Mouse (Mus musculus) layer of hippocampus, adult 8-10 months (tissue): Measurements from ENCODE around the gene Cyp4b1. TPM values are rescaled to one million over a fixed set of nuclear protein-coding genes. Genes with fewer than 3 reads are reported as not detected.
"Not testable (repeated sequence)": the region's sequence is repeated elsewhere in the genome, so short reads cannot be mapped to it uniquely, and the experiment has no call there.

Experiments
- DNase-seq, 2 experiments: peaks; one replicate each; pipeline ENCODE4 v3.0.0; 2022; ENCODE audit warnings: low spot score in 2 of 2
- total RNA-seq, 4 experiments: library from RNA; stranded (reverse); gene quantifications; 2 replicates each; pipeline ENCODE4 v1.2.4; 2022

Cyp4b1 gene
- total RNA-seq: 1 to 10 TPM in 1 of 4 experiments, under 1 TPM in 3; 0.52 to 2.1 (median 0.76) TPM

DNA sequence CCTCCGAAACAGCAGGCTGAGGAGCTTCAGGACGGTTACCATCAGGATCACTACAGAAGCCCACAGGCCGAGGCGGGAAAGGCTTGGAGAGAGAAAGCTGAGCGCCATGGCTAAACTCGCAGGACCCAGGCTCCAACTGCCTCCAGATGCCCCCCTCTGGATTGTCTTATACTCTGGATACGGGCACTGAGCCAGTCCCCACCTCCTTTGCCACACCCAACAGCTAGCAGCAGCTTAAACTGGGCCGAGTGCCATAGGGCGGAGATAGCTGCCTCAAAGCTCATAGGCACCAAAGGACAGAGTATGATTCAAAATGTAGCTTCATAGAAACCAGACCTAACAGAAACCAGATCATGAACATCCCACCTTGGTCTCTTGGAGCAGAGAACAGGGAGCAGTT, at the start of gene Cyp4b1:
Cyp4b1 (minus strand) TSS at position 144 of the 400 bp plus-strand sequence.
- no peak for DNase-seq

DNA sequence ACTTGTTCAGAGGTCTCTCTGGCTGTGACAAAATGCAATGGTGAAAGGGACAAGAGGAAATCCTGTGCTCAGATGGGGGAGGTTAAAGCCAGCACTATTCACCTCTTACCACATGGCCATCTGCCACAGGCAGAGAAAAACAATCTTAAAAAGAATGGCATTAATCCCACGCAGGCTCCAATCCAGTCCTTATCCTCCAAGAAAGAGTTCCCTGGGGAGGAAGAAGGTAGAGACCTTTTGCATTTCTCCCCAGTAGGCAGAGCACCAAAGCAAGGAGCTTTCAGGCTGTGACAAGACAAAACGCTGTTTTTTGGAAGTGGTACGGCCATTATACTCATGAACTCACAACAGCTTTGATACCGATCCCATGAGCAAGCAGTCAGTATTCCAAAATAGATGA, 38.8 kb upstream of the Cyp4b1 start:
- no peak for DNase-seq

DNA sequence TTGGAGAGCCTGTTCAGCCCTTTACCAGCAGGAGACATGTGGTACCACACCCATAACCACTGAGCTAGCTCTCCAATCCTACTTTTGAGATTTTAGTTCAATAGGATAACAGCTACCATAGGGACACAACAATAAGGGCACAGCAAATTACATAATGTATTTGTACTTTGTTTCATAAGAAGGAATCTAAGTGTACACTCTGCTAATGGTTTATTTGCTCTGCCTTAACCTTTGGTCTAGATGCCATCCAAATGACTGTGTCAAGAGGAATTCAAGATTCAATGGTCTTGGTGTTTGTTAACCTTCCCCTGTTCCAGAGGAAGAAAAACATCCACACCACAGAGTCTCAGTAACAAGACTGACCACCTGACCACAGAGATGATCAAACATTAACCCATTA, 11.7 kb upstream of the Cyp4b1 start:
- DNase-seq: no peak

DNA sequence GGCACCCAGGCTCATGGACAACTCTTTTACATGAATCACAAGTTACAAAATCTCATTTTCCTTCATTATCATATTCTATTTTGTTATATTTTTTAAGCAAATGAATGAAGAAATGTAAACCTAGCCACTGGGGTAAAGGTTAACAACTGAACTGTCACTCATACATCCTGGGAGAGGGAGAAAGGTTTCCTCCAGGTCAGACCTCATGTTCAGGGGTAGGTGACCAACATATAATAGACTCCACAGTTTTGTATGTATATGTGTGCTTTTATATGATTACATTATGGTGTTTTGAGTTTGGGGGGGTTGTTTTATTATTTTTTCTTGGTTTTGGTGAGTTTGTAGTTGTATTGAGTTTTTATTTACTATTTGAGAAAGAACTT, 10.3 kb upstream of the Cyp4b1 start:
- no peak for DNase-seq

DNA sequence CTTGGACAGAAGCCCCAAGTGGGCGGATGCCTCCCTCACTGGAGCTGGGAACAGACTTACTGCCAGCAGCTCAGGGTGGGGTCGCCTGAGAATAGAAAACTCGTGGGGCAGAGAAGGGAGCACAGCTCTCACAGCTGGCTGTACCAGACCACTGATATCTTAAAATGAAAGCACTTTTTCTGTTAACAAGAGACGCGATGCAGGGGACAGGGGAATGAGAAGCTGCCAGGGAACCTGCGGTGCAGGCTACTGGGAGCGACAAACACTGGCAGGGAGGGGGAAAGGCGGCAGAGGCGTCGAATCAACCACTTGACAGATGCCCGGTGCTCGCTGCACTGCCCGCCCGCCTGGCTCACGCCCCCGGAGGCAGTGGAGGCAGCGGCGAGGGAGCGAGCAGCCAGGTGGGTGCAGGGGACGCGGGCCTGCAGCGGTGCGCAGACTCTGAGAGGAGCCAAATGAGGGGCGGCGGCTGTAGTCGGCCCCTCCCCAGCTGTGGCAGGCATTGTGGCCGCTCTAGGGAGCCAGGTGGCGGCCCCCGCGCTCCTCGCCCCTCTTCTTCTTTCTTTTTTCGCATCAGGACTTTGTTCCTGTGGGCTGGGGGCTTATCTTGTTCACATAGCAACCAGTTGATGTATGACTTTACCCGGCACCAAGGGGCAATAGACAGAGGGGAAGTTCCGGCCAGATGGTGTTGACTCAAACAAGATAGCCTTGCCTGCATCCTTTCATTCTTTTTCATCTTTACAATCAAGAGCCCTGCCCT, 9.8 kb upstream of the Cyp4b1 start:
- DNase-seq: peak in 1 of 2 experiments; percentile 6

DNA sequence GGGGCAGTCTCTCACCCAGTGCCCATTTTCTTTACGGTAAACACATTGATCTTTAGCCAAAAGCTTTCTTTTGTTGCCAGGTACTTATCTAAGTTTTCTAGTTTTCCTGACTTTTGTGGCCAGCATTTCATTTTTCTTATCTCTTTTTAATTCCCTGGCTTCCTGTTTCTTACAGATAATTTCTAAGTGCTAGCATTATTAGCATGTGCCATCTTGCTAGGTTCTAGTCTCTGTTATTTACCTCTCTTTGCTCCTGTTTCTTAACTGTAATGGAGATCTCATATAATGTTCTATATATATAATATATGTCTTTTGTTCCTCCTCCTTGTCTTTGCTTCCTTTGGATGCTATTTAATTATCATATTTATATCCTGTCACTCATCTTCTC, 9.0 kb upstream of the Cyp4b1 start:
- not testable (repeated sequence) for DNase-seq

DNA sequence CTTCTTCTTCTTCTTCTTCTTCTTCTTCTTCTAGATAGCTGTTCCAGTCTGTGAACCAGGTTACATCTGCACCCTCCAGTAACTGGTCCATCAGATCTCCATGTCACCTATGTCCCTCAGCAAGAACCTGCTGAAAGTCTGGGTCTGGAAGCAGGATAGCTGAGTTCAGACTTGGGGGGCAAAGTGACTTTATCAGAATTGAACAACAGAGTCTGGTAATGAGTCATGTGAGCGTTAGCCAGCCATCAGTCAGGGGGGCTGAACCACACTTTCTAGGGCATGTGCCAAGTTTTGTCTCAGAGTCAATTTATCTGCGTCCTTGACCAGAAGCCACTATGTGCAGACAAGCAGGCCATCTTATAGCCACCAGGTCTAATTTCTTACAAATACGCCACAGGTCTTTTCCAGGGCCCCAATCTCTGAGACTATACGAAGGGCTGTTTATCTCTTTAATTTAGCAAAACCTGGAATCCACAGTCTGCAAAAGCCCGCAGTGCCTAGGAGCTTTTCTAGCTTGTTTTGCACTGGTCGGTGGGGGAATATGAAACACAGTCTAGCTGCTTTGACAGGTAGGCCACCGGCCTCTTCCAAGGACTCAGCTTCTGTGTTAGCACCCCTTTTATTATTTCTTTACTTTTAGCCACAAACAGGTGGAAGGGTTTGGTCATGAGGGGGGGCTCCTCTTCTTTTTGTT, 8.5 kb upstream of the Cyp4b1 start:
- DNase-seq: not testable (repeated sequence)

DNA sequence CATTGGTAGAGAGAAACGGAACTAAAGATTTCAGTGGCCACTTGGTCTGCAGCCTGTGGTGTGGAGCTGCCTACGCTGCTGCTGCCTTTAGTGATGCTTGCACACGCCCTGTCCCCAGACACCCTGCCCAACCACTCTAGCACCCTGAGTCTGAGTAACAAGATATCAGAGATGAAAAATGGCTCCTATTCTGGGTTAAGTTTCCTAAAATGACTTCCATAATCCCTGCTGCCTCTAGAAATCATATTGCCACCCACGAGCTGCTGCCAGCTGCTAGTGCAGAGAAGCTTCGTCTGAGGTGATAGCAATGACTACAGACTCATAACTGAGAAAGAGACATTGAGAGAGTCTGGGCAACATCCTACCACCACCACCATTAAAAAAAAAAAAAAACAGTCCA, 3.3 kb upstream of the Cyp4b1 start:
- no peak for DNase-seq

DNA sequence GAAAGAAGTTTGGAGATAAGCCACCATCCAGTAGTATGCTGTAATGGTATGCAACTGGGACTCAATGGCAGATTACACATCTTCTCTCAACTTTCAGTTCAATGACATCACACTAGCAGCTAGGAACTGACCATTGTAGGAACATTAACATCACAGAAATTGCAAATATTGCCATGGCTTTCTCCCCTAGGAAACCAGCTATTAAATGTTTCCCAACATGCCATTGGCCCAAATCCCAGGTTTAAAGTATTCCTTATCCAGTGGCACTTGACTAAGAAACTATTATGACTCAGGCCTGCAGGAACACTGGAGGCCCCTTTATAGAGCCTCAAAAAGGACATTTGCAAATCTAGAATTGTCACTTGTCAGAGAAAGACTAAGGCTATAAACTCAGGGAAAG, 1.8 kb upstream of the Cyp4b1 start:
- no peak for DNase-seq

DNA sequence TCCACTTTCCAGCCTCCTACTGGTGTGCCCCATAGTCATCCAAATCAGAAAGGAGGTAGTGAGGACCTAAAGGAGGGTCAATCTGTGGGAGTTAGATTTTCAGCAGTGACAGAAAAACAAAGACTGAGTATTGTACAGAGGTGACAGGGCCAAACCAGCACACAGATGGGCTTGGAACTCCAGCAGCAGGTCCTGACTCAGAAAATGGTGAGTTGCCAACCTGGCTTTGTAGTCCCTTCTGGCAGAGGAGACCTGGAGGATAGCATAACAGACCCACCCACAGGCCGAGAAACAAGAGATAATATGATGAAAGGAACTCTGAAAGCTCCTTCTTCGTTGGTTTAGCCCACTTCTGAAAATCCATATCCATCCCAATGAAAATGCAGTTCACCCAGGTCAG, 1.2 kb upstream of the Cyp4b1 start:
- DNase-seq: no peak

DNA sequence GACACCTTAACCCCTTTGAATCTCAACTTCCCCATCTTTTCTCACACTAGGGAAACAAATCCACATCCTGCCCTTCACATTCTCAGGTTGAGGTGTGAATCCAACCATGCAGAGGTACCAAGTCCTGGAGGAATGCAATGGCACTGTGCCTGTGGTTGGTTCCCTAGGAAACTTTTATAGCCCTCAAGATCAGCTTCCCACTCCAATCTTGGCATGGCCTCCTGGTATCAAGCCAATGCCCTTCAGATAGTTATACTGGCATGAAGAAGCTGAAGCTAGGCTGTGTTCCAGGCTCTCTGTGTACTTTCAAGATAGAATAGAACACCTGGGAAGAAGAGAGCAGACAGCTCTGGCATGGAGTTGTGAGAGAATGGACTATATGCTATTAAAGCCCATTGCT, 2.2 kb downstream of the Cyp4b1 start:
- DNase-seq: no peak

DNA sequence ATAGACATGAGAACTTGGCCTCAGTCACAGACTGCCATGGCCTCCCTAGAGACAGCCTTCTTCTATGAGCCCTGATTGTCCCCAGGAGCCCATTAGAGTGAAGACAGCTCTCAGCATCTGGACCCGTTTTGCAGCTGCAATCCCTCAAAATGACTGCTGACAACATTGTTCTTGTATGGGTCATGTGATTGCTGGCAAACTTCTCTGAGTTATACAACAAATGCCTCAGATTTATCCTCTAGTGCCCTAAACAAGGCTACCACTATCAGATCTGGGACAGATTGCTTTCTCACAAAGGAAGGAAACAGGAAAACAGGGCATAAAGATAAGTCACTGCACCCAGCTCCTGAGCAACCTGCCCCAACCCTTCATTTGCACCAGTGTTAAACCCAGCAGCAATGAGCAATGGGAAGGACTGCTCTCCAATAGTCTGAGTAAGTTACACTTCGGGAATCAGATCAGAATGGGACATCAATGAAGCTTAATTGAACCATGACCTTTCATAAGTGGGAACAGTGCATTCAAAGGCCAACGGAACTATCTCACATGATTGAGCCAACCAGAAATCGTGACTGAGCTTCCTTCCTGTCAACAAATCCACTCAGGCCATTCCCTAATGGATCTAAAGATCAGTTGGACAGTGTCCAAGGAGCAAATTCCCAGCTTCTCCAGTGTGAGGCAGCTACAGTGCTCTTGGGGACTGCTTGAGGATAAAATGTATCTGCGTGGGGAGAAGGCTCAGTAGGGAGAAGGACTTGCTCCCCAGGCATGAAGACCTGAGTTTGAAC, 4.4 kb downstream of the Cyp4b1 start:
- no peak for DNase-seq

DNA sequence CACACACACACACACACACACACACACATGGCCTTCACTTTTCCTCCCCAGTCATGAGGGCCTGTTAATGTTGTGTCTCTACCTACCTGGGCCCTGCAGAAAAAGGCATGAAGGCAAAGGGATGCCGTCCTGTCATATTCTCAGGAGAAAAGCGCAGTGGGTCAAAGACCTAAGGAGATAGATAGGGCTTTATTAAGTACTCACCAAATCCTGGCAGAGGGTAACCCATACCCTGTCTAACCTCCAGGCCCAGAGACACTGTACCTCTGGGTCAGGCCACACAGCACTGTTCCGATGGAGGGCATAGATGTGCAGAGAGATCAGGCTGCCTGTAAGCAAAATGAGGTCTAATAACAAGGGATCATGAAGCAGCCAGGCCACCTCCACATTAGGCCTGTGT, 22.0 kb downstream of the Cyp4b1 start:
- DNase-seq: not testable (repeated sequence)

DNA sequence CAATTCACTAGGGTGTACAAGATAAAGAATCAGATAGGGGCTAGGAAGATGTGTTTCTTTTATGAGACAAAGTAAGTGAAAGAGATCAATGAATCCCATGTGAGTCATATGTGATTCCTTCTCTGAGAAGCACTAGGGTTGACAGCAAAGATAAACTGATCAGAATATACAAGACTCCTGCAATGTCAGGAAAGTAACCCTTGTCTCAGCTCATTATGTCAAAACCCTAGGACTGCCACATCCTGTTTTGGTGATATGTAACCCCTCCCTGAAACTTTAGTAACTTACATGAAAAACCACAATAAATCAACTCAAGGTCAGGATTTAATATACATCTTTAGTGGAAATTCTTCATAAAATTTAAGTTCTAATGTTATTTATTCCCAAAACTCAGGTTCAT, 33.5 kb downstream of the Cyp4b1 start:
- no peak for DNase-seq

DNA sequence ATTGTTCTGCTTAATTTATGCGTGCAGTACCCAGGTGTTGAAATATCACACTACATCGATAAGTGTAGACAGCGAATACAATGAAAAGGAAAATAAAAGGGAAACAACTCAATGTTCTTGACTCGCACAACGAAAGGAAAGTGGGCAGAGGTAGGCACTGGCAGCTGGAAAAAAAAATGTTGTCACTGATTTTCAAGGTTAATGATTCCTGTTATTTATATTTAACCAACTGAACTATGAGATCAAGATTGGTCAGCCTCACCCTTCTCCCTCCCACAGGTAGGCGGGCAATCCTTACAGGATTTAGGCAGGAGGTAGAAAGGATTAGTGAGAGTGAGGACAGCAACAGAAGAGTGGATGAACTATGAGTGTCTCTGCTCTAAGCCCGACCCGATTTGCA, 46.9 kb downstream of the Cyp4b1 start, which contains the start of gene Cyp4a32:
Cyp4a32 (plus strand) TSS at position 359 of the 400 bp plus-strand sequence.
- not testable (repeated sequence) for DNase-seq

DNA sequence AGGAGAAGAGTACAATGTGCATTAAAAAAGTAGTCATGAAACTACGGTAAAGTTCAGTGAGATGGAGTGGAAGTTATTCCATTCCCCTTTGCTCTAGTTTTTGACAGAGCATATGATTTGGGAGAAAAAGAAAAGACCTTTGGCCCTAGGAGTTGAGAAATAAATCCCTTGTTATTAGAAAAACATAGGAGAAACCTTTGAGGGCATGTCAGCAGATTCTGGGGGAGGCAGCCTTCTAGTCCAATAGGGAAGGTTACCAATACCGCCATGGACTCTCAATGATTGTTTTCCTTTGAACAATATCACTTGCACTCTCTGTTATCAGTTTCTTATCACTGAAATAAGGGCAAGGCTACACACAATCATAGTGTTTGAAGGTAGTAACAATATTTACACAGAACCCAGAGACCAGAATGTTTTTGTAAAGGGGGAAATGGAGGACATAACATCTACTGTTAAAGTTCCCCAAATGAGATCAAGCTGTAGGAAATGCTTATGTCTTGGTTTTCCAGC, 50.6 kb downstream of the Cyp4b1 start:
- no peak for DNase-seq

DNA sequence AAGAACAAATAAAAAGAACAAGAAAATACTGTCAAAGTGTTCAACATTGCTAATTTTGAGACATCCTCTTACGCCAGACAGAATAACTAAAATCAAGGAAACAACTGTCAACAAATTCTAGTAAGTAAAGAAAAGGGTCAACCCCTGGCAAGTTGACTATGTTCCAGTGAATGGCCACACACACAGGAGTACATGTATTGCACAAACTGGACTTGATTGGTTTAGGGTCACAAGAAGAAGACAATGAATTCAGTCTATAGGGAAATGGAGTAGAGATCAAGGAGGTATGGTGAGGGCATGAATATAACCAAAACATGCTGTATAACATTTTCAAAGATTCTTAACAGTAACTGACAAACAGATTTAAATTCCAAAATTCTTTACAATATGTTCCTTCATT, 51.2 kb downstream of the Cyp4b1 start:
- DNase-seq: no peak

DNA sequence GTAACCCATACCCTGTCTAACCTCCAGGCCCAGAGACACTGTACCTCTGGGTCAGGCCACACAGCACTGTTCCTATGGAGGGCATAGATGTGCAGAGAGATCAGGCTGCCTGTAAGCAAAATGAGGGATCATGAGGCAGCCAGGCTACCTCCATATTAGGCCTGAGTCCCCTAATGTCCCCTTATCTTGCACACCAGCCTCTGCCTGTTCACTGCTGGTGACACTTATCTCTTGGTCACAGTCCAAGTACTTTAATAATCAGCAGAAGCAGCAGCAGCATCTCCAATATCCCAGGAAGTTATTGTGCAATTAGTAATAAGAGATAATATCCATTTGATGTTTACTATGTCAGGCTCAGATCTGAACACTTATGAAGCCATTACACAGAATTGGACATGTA, 64.5 kb downstream of the Cyp4b1 start:
- no peak for DNase-seq

DNA sequence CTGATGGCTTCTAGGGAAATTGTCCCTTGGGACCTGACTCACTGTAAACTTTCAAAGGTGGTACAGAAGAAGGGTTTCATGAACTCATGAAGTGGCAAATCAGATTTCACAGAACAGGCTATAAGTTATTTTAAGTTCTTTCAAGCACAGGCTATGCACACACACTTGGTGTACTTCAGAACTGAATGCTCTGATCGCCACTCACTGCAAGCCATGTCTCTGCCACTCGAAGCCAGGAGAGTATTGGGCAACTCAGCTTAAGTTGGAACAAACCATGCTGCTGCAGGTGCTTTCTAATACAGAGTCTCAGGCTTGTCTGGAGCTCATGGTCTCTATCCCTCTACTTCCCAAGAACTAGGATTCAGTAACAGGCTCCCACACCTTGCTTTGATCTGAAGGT, 71.7 kb downstream of the Cyp4b1 start:
- no peak for DNase-seq

DNA sequence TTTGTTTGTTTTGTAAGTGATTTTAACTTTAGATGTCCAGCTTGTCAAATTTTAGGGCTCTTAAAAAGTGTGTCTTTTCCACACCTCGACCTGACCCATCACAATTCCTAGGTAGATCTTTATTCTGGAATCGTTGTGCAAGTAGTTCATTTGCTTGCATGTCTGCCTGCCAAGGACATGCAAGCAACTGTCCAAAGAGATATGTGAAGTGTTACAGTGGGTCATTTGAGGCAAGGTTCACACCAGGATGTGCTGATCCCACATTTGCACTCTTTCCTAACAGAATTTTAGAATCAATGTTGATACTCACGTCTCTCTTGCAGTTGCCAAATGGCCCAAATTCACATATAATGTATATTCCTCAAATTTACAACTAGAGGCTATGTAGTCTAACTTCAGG, 72.3 kb downstream of the Cyp4b1 start:
- DNase-seq: no peak
